Mouse (Mus musculus): ENCODE results near the gene Defa25. TPM values are rescaled to one million over a fixed set of nuclear protein-coding genes. Genes with fewer than 3 reads are reported as not detected.
"Not testable (repeated sequence)": the region's sequence is repeated elsewhere in the genome, so short reads cannot be mapped to it uniquely, and the experiment has no call there.

Defa25 gene
- polyA plus RNA-seq (2014; fragmentation: Nextera tagmentation; extraction: Ambion mirVana) = not detected in 2 replicates

GRCm38 (mm10) chr8:21084142-21084541 lies at the start of gene Defa25:
Gene Defa25, plus strand, starts transcription at chr8:21084442.
- not testable (repeated sequence) for H3K27ac ChIP-seq (replicated peaks; ENCODE audit: low read depth, low read length); H3K27me3 ChIP-seq (replicated peaks; ENCODE audit: control insufficient read depth, insufficient read depth, low read length); ATAC-seq (ENCODE audit: low read depth); H3K36me3 ChIP-seq (ENCODE audit: control insufficient read depth, insufficient read depth, low read length); H3K4me3 ChIP-seq (ENCODE audit: low read depth, low read length); H3K4me2 ChIP-seq (ENCODE audit: low read depth, low read length); H3K9ac ChIP-seq (ENCODE audit: low read depth, low read length); DNase-seq (ENCODE audit: low spot score); H3K4me1 ChIP-seq (ENCODE audit: control insufficient read depth, insufficient read depth, low read length); H3K9me3 ChIP-seq (ENCODE audit: control insufficient read depth, low read length)

GRCm38 (mm10) chr8:21054747-21055146 lies 29.5 kb upstream of the Defa25 start, which contains the start of gene Defa23:
Gene Defa23, plus strand, starts transcription at chr8:21055047.
- H3K9ac ChIP-seq (ENCODE audit: low read depth, low read length); H3K4me1 ChIP-seq (ENCODE audit: control insufficient read depth, insufficient read depth, low read length); H3K36me3 ChIP-seq (ENCODE audit: control insufficient read depth, insufficient read depth, low read length); H3K27me3 ChIP-seq (replicated peaks; ENCODE audit: control insufficient read depth, insufficient read depth, low read length); DNase-seq (ENCODE audit: low spot score); ATAC-seq (ENCODE audit: low read depth); H3K4me3 ChIP-seq (ENCODE audit: low read depth, low read length); H3K27ac ChIP-seq (replicated peaks; ENCODE audit: low read depth, low read length); H3K9me3 ChIP-seq (ENCODE audit: control insufficient read depth, low read length); H3K4me2 ChIP-seq (ENCODE audit: low read depth, low read length): not testable (repeated sequence)
- no CpG with 5 or more reads among the region's 1 CpGs for WGBS

- H3K4me3 ChIP-seq (ENCODE audit: low read depth, low read length); H3K4me1 ChIP-seq (ENCODE audit: control insufficient read depth, insufficient read depth, low read length); H3K27me3 ChIP-seq (replicated peaks; ENCODE audit: control insufficient read depth, insufficient read depth, low read length); H3K4me2 ChIP-seq (ENCODE audit: low read depth, low read length); ATAC-seq (ENCODE audit: low read depth); H3K9me3 ChIP-seq (ENCODE audit: control insufficient read depth, low read length); H3K36me3 ChIP-seq (ENCODE audit: control insufficient read depth, insufficient read depth, low read length); DNase-seq (ENCODE audit: low spot score); H3K9ac ChIP-seq (ENCODE audit: low read depth, low read length); H3K27ac ChIP-seq (replicated peaks; ENCODE audit: low read depth, low read length): not testable (repeated sequence)
- WGBS = 60% methylated on average over 1 of the region's 1 CpGs
Observed at GRCm38 (mm10) chr8:21064738-21065137, 19.5 kb upstream of the Defa25 start, which contains the start of gene Defa35. Gene Defa35, plus strand, starts transcription at chr8:21065038.

- H3K27ac ChIP-seq (replicated peaks; ENCODE audit: low read depth, low read length) = no peak overlapping the region
- ATAC-seq (ENCODE audit: low read depth) (no peak), DNase-seq (ENCODE audit: low spot score) (no peak)
- no peak overlapping the region for H3K4me2 ChIP-seq (ENCODE audit: low read depth, low read length)
- no peak overlapping the region for H3K9ac ChIP-seq (ENCODE audit: low read depth, low read length)
- H3K4me3 ChIP-seq (ENCODE audit: low read depth, low read length) = no peak overlapping the region
- H3K4me1 ChIP-seq (ENCODE audit: control insufficient read depth, insufficient read depth, low read length) = no peaks in the 10 kb centered on the region
- no peaks in the 10 kb centered on the region for H3K36me3 ChIP-seq (ENCODE audit: control insufficient read depth, insufficient read depth, low read length)
- 50% methylated on average over 4 of the region's 4 CpGs for WGBS
- no peaks in the 10 kb centered on the region for H3K27me3 ChIP-seq (replicated peaks; ENCODE audit: control insufficient read depth, insufficient read depth, low read length)
- no peaks in the 10 kb centered on the region for H3K9me3 ChIP-seq (ENCODE audit: control insufficient read depth, low read length)
Observed at GRCm38 (mm10) chr8:21093106-21093505, 8.9 kb downstream of the Defa25 start.

DNA sequence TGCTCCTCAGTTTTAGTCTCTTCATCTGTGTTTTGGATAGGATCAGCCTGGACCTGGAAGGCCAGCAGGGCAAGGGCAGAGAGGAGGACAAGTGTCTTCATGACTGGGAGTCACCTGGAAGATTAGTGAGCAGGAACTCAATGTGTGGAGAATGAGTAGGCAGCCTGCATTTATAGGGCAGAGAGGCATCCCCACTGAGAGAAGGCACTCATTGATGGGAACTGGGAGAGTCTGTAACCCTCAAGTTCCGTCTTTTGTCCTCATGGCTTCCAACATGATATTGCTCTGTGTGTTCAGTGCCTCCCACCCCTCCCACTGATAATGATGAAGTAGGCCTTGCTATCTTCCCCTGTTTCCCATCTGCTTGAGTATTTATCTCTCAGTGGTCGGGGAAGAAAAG lies 11.7 kb downstream of the Defa25 start, which contains the start of gene Gm14851:
TSS of gene Gm14851 (minus strand) at position 101 of the 400 bp plus-strand sequence.
- not testable (repeated sequence) for ATAC-seq (ENCODE audit: low read depth); H3K9ac ChIP-seq (ENCODE audit: low read depth, low read length); H3K27me3 ChIP-seq (replicated peaks; ENCODE audit: control insufficient read depth, insufficient read depth, low read length); DNase-seq (ENCODE audit: low spot score); H3K4me2 ChIP-seq (ENCODE audit: low read depth, low read length); H3K4me1 ChIP-seq (ENCODE audit: control insufficient read depth, insufficient read depth, low read length); H3K27ac ChIP-seq (replicated peaks; ENCODE audit: low read depth, low read length); H3K36me3 ChIP-seq (ENCODE audit: control insufficient read depth, insufficient read depth, low read length); H3K4me3 ChIP-seq (ENCODE audit: low read depth, low read length); H3K9me3 ChIP-seq (ENCODE audit: control insufficient read depth, low read length)
- WGBS = no CpG with 5 or more reads among the region's 2 CpGs

- H3K4me1 ChIP-seq (ENCODE audit: control insufficient read depth, insufficient read depth, low read length); H3K4me2 ChIP-seq (ENCODE audit: low read depth, low read length); H3K4me3 ChIP-seq (ENCODE audit: low read depth, low read length); DNase-seq (ENCODE audit: low spot score); ATAC-seq (ENCODE audit: low read depth); H3K27me3 ChIP-seq (replicated peaks; ENCODE audit: control insufficient read depth, insufficient read depth, low read length); H3K9ac ChIP-seq (ENCODE audit: low read depth, low read length); H3K27ac ChIP-seq (replicated peaks; ENCODE audit: low read depth, low read length); H3K9me3 ChIP-seq (ENCODE audit: control insufficient read depth, low read length); H3K36me3 ChIP-seq (ENCODE audit: control insufficient read depth, insufficient read depth, low read length): not testable (repeated sequence)
- WGBS = 64% methylated on average over 3 of the region's 3 CpGs
Observed at GRCm38 (mm10) chr8:21134342-21134741, 50.1 kb downstream of the Defa25 start, which contains the start of gene Defa30. Gene Defa30, plus strand, starts transcription at chr8:21134642.

Other genes with a start within 250 kb of the Defa25 start
- not detected in 2 replicates for gene Defb33, start 191.8 kb upstream of the Defa25 start, polyA plus RNA-seq (2014; fragmentation: Nextera tagmentation; extraction: Ambion mirVana)
- gene Gm15056, start 181.8 kb upstream of the Defa25 start, polyA plus RNA-seq (2014; fragmentation: Nextera tagmentation; extraction: Ambion mirVana) = not detected in 2 replicates
- not detected in 2 replicates for gene Gm6040, start 162.4 kb upstream of the Defa25 start, polyA plus RNA-seq (2014; fragmentation: Nextera tagmentation; extraction: Ambion mirVana)
- gene AY761185, start 139.7 kb upstream of the Defa25 start, polyA plus RNA-seq (2014; fragmentation: Nextera tagmentation; extraction: Ambion mirVana) = not detected in 2 replicates
- gene Defa21, start 58.9 kb upstream of the Defa25 start, polyA plus RNA-seq (2014; fragmentation: Nextera tagmentation; extraction: Ambion mirVana) = not detected in 2 replicates
- gene Defa23, start 29.4 kb upstream of the Defa25 start, polyA plus RNA-seq (2014; fragmentation: Nextera tagmentation; extraction: Ambion mirVana) = not detected in 2 replicates
- not detected in 2 replicates for gene Defa35, start 19.4 kb upstream of the Defa25 start, polyA plus RNA-seq (2014; fragmentation: Nextera tagmentation; extraction: Ambion mirVana)
- gene Gm14851, start 11.6 kb downstream of the Defa25 start, polyA plus RNA-seq (2014; fragmentation: Nextera tagmentation; extraction: Ambion mirVana) = not detected in 2 replicates
- gene Defa30, start 50.2 kb downstream of the Defa25 start, polyA plus RNA-seq (2014; fragmentation: Nextera tagmentation; extraction: Ambion mirVana) = not detected in 2 replicates
- gene Defa22, start 77.8 kb downstream of the Defa25 start, polyA plus RNA-seq (2014; fragmentation: Nextera tagmentation; extraction: Ambion mirVana) = not detected in 2 replicates
- not detected in 2 replicates for gene Defa31, start 107.2 kb downstream of the Defa25 start, polyA plus RNA-seq (2014; fragmentation: Nextera tagmentation; extraction: Ambion mirVana)
- gene Gm15293, start 117.1 kb downstream of the Defa25 start, polyA plus RNA-seq (2014; fragmentation: Nextera tagmentation; extraction: Ambion mirVana) = not detected in 2 replicates
- not detected in 2 replicates for gene Gm15292, start 165.3 kb downstream of the Defa25 start, polyA plus RNA-seq (2014; fragmentation: Nextera tagmentation; extraction: Ambion mirVana)
- not detected in 2 replicates for gene Defa27, start 231.1 kb downstream of the Defa25 start, polyA plus RNA-seq (2014; fragmentation: Nextera tagmentation; extraction: Ambion mirVana)
- not detected in 2 replicates for gene Defa29, start 242.6 kb downstream of the Defa25 start, polyA plus RNA-seq (2014; fragmentation: Nextera tagmentation; extraction: Ambion mirVana)